Mouse (Mus musculus) megakaryocyte progenitor cell, adult 5-6 weeks (primary cell): ENCODE data around the gene Fgg. TPM values are rescaled to one million over a fixed set of nuclear protein-coding genes. Genes with fewer than 3 reads are reported as not detected.

Source experiments
- ATAC-seq: replicated peaks from 2 replicates; pipeline ENCODE4 v1.8.0; 2016; ENCODE audit warnings: mild to moderate bottlenecking, moderate TSS enrichment, inconsistent platforms; ENCODE audit not compliant: poor library complexity
- total RNA-seq, 2 experiments: library from RNA; stranded (forward) in 1 of 2; stranded (reverse) in 1 of 2; fragments of 157-497, 149-512 nt in 1 of 2; fragments of 200-1000 nt in 1 of 2; gene quantifications; 2 replicates each; pipeline versions ENCODE4 v1.2.3 to v1.2.4; 2015 to 2017

Fgg gene
- not detected in 2 replicates for total RNA-seq (2015)
- total RNA-seq (2017) = not detected in 2 replicates

- ATAC-seq = no peak
Observed at GRCm38 (mm10) chr3:83007557-83007956, at the start of gene Fgg. Gene Fgg (plus strand): TSS chr3:83007724.

DNA sequence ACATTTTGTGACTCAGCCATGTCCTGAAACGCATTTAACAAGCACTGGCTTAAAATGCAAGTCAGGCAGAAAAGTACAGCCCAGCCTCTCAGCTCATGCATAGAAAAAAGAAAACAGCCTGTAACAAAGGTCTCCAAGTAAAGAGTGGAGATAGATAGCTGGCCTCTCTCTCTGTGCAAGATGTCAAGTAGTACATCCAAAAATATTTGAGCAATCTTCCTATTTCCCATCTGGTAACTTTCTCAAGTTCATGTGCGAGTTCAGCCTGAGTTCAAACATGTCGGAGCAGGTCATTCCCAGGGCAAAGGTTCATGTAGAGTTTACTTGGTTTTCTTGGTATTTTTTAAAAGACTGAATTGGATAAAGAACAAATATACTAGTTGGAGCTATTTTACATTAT, 36.5 kb upstream of the Fgg start:
- ATAC-seq = no peak

GRCm38 (mm10) chr3:82980818-82981217, 26.7 kb upstream of the Fgg start:
- ATAC-seq = no peak

DNA sequence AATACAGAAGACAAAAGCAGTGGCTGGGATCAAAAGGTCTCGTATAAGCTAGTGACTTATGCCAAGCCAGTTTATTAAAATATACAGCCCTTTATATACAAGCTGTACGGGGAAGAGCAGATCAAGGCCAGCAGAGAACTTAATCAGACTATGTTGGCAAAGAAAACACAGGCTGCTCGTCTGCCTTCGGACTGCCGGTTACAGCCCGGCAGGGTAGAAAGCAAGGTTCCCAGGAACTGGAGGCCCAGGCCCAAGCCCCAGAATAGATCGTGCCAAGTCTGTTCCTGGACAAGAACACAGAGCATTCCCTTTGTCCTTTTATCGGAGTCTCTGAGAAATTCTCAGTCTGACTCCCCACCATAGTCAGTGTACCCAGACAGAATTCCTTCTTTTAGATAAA, 25.7 kb upstream of the Fgg start:
- no peak for ATAC-seq

GRCm38 (mm10) chr3:82984840-82985239, 22.7 kb upstream of the Fgg start:
- ATAC-seq = no peak

- ATAC-seq = no peak
Observed at GRCm38 (mm10) chr3:82991963-82992362, 15.6 kb upstream of the Fgg start.

GRCm38 (mm10) chr3:82992956-82993355, 14.6 kb upstream of the Fgg start:
- ATAC-seq = no peak

DNA sequence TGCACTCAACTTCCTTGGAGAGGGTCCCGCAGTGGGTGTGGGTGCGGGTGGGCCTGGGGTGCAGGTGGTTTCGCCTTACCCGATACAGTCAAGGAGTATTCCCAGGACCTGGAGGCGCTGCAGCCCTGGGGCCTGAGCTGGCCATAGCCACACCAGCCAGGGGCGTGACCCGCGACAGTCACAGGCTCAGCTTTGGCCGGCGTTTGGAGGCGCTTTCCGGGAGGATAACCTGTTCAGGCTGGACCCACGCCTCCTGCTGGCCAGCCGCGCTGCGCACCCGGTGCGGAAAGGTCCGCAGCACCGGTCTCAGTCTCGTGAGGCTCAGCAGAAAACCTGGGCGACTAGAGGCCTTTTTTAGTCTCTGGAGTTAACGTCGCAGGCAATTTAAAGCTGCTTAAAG, 12.2 kb upstream of the Fgg start:
- ATAC-seq = peak; percentile 77

GRCm38 (mm10) chr3:82996656-82997055, 10.9 kb upstream of the Fgg start:
- ATAC-seq = no peak

- ATAC-seq = peak; percentile 80
Observed at GRCm38 (mm10) chr3:82998772-82999463, 8.6 kb upstream of the Fgg start.

- ATAC-seq = no peak
Observed at GRCm38 (mm10) chr3:82999995-83000394, 7.5 kb upstream of the Fgg start.

- peak; percentile 83 for ATAC-seq
Observed at GRCm38 (mm10) chr3:83002191-83002590, 5.3 kb upstream of the Fgg start.

DNA sequence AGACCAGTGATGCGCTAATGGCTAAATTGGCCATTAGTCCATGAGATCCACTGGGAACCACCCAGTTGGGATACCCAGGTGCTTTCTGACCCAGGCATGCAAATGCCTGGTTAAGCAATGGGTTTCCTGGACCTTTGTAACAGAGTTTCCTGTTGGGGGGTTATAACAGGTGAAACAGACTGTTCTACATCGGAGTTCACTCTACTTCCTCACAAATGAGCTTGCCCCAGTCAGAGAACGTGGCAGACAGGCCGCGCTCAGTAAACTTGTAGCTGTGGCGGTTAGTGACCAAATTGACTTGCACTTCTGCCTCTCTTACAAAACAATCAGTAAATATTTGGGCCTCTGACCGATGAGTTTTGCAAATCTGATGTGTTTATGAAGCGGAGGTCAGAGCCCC, 4.5 kb upstream of the Fgg start:
- no peak for ATAC-seq

DNA sequence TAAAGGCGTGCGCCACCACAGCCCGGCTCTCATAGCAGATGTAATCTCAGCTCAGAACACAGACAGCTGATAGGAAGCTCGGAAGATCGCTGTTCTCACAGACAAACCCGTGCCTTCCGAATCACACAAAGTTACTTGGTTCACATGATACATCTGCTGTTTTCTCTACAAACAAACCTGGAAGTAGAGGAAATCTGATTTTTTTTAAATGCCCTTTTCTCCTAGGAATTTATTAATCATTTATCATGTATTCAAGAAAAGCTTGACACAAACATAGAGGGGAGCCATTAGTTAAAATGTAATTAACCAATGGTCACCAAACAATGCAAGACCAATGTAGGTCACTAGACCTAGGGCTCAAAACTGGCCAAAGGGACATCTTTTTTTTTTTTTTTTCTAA, 2.7 kb upstream of the Fgg start:
- no peak for ATAC-seq

DNA sequence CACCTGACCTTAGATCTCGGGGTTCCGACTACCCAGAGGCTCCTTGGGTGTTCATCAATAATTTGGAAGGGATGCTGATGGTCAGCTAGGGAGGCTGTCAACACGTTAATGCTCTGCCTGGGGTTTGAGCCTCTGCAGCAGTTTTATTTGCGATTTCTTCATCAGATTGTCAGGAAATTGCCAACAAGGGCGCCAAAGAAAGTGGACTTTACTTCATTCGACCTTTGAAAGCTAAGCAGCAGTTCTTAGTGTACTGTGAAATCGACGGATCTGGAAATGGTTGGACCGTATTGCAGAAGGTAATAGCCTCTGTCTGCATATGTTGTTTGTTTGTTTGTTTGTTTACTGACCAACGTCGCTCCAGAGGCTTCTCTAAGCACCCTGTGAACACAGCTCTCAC, 2.8 kb downstream of the Fgg start:
- no peak for ATAC-seq

DNA sequence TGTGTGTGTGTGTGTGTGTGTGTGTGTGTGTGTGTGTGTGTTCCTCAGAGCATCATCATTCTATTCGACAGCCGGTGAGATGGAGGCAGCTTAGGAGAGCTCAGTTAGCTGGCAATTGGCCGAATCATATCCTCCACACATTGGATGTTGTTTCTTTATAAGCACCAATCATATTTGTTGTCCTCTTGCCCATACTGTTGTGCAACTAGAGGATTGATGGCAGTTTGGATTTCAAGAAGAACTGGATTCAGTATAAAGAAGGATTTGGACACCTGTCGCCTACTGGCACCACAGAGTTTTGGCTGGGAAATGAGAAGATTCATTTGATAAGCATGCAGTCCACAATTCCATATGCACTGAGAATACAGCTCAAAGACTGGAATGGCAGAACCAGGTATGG, 3.6 kb downstream of the Fgg start:
- ATAC-seq = no peak

DNA sequence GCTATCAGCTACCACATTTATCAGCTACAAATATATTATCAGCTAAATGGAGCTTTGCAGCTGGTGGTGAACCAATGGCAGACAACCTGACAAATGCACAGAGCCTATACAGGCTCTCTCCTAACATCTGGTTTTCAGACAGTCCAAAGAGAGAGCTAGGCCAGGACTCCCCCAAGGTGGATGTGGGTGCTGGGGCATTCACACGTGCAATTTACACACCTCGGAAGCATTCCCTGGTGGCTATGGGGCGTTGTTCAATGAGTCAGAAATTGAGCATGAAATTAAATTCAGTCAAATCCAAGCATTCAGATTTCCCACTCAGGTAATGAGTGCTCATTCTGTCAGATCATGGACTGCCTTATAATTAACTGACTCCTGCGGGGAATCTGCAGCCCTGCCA, 4.0 kb downstream of the Fgg start:
- no peak for ATAC-seq

- ATAC-seq = no peak
Observed at GRCm38 (mm10) chr3:83012636-83013035, 5.1 kb downstream of the Fgg start.

- no peak for ATAC-seq
Observed at GRCm38 (mm10) chr3:83013951-83014350, 6.4 kb downstream of the Fgg start.

DNA sequence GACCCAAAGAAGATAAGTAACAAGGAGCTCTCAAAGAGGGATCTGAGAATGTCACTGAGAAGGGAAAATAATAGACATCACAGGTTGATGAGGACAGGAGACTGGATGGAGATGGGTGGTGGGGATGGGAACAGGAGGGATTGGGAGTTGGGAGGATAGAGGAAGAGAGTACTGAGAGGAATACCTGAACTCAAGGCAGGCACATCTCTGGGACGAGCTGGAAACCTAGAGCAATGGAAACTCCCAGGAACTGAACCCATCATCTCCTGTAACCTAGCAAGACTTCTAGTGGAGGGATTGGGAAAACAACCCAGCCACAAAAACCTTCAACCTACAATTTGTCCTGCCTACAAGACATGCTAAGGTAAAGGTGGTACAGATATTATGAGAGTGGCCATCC, 8.7 kb downstream of the Fgg start:
- ATAC-seq = no peak

DNA sequence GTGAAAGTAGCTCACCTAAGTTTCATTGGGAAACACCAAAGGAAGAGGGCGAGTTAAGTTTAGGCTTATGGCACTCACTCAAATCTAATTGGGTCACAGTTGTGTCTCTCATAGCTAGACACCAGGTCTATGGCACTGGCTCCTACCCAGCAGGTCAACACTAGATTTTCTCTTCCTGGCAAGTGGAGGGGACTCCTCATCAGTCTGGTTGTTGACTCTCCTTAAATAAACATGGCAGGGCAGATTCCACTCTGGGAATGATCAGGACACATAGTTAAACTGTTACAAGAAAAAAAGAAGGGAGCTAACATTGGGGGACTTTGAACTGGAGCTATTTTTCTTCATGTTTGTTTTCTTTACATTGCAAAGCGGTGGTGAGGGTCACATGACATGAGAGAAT, 12.9 kb downstream of the Fgg start:
- no peak for ATAC-seq

GRCm38 (mm10) chr3:83021176-83021575, 13.7 kb downstream of the Fgg start:
- no peak for ATAC-seq

GRCm38 (mm10) chr3:83025036-83025435, 17.5 kb downstream of the Fgg start:
- no peak for ATAC-seq
